17 mouse cellular contexts compared by ENCODE assay signal in the genomic region with DNA sequence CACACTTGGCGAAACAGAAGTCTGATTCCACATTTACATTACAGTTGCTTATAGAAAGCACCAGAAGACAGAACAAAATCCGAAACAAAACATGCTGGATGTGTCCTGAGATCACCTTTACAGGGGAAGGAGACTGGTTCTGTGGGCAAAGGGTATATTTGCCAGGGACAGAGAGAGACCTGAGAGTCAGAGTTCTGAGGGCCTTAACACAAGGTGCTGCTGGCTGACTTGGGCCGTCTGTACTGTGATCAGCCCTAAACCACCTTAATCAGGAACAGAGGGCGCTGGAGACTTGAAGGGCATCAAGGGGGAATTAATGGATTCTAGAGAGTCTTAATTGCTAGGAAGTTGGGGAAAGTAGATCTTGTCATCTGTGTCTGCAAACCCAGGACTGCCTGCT.
"Had no signal": no experiment of that assay in that cellular context is flagged by ENCODE, and none has a peak within 500 bp of the region (broad histone marks: within the 10 kb centered on the region; RNA-seq: fewer than 3 reads in every experiment).

No protein-coding gene starts in this region.

- H3K27me3 ChIP-seq: lung, embryonic 15.5 days; megakaryocyte, embryonic 14.5 days; midbrain, embryonic 13.5 days; midbrain, embryonic 15.5 days; neural tube, embryonic 12.5 days; stomach, embryonic 15.5 days had no signal

- H3K9ac ChIP-seq: lung, embryonic 15.5 days; midbrain, embryonic 13.5 days; midbrain, embryonic 15.5 days; neural tube, embryonic 12.5 days; stomach, embryonic 15.5 days had no signal

- DNase-seq: lung, adult 2 months; lung, postnatal 14 days; lung, postnatal 36 days; right cerebral cortex, postnatal 14 days; thymus, adult 2 months; thymus, postnatal 25 days; thymus, postnatal 4 days had no signal

- H3K27ac ChIP-seq: lung, embryonic 15.5 days; macrophage; midbrain, embryonic 13.5 days; midbrain, embryonic 15.5 days; neural tube, embryonic 12.5 days; stomach, embryonic 15.5 days; stomach, postnatal 0 days had no signal

- H3K4me2 ChIP-seq: lung, embryonic 15.5 days; midbrain, embryonic 11.5 days; midbrain, embryonic 13.5 days; midbrain, embryonic 15.5 days; neural tube, embryonic 12.5 days; stomach, embryonic 15.5 days had no signal

- ATAC-seq: lung, postnatal 0 days; midbrain, embryonic 13.5 days; midbrain, embryonic 15.5 days had no signal

- H3K9me3 ChIP-seq: lung, embryonic 15.5 days; megakaryocyte, embryonic 14.5 days; midbrain, embryonic 13.5 days; midbrain, embryonic 15.5 days; neural tube, embryonic 12.5 days; stomach, embryonic 15.5 days had no signal

- H3K4me3 ChIP-seq: lung, embryonic 15.5 days; megakaryocyte, embryonic 14.5 days; midbrain, embryonic 13.5 days; midbrain, embryonic 15.5 days; neural tube, embryonic 12.5 days; stomach, embryonic 15.5 days had no signal
